Mouse (Mus musculus): Measurements from ENCODE around the gene Npepps. TPM values are rescaled to one million over a fixed set of nuclear protein-coding genes. Genes with fewer than 3 reads are reported as not detected.

Npepps gene
- polyA plus RNA-seq, 1 experiment from 2014 or later = 101 TPM

GRCm38 (mm10) chr11:97182446-97182845 lies 98.0 kb downstream of the Npepps start:
- H3K27me3 ChIP-seq (ENCODE audit: control insufficient read depth, insufficient read depth, low read length) = no peaks in the 10 kb centered on the region
- 92% methylated on average over 3 of the region's 3 CpGs for WGBS
- H3K4me1 ChIP-seq (ENCODE audit: control insufficient read depth, insufficient read depth, low read length) = peaks cover 16% of the 10 kb centered on the region
- H3K9ac ChIP-seq (replicated peaks; ENCODE audit: low read depth, low read length) = no peak overlapping the region
- H3K27ac ChIP-seq (ENCODE audit: low read length) = no peak overlapping the region
- H3K36me3 ChIP-seq (ENCODE audit: control insufficient read depth, insufficient read depth, low read length) = peaks cover 79% of the 10 kb centered on the region
- ATAC-seq (ENCODE audit: insufficient number of reproducible peaks, insufficient read depth, low FRiP score, low read depth) = no peak
- H3K4me2 ChIP-seq (replicated peaks; ENCODE audit: low read depth, low read length) = no peak overlapping the region
- no peaks in the 10 kb centered on the region for H3K9me3 ChIP-seq (ENCODE audit: control insufficient read depth, low read depth, low read length)
- H3K4me3 ChIP-seq (ENCODE audit: low read depth, low read length) = no peak overlapping the region

GRCm38 (mm10) chr11:97181061-97181460 lies 99.4 kb downstream of the Npepps start:
- no peak for ATAC-seq (ENCODE audit: insufficient number of reproducible peaks, insufficient read depth, low FRiP score, low read depth)
- Histone ChIP-seq H3K4me2 (replicated peaks; ENCODE audit: low read depth, low read length) (no peak overlapping the region), H3K36me3 (ENCODE audit: control insufficient read depth, insufficient read depth, low read length) (peaks cover 93% of the 10 kb centered on the region), H3K27ac (ENCODE audit: low read length) (no peak overlapping the region), H3K27me3 (ENCODE audit: control insufficient read depth, insufficient read depth, low read length) (no peaks in the 10 kb centered on the region), H3K4me3 (ENCODE audit: low read depth, low read length) (no peak overlapping the region), H3K4me1 (ENCODE audit: control insufficient read depth, insufficient read depth, low read length) (peaks cover 12% of the 10 kb centered on the region), H3K9ac (replicated peaks; ENCODE audit: low read depth, low read length) (no peak overlapping the region), H3K9me3 (ENCODE audit: control insufficient read depth, low read depth, low read length) (no peaks in the 10 kb centered on the region)
- 85% methylated on average over 5 of the region's 5 CpGs for WGBS

- Histone ChIP-seq H3K36me3 (ENCODE audit: control insufficient read depth, insufficient read depth, low read length) (peaks cover 98% of the 10 kb centered on the region), H3K9ac (replicated peaks; ENCODE audit: low read depth, low read length) (no peak overlapping the region), H3K4me1 (ENCODE audit: control insufficient read depth, insufficient read depth, low read length) (0 out of 2 replicates have a peak, but pooled peaks cover 2% of the 10 kb centered on the region), H3K27me3 (ENCODE audit: control insufficient read depth, insufficient read depth, low read length) (no peaks in the 10 kb centered on the region), H3K9me3 (ENCODE audit: control insufficient read depth, low read depth, low read length) (no peaks in the 10 kb centered on the region), H3K4me2 (replicated peaks; ENCODE audit: low read depth, low read length) (no peak overlapping the region), H3K27ac (ENCODE audit: low read length) (no peak overlapping the region), H3K4me3 (ENCODE audit: low read depth, low read length) (no peak overlapping the region)
- no peak for ATAC-seq (ENCODE audit: insufficient number of reproducible peaks, insufficient read depth, low FRiP score, low read depth)
- WGBS = 96% methylated on average over 2 of the region's 2 CpGs
Observed at GRCm38 (mm10) chr11:97178198-97178597, 102.2 kb downstream of the Npepps start.

- 55% methylated on average over 3 of the region's 3 CpGs for WGBS
- H3K4me2 ChIP-seq (replicated peaks; ENCODE audit: low read depth, low read length) = no peak overlapping the region
- H3K27me3 ChIP-seq (ENCODE audit: control insufficient read depth, insufficient read depth, low read length) = no peaks in the 10 kb centered on the region
- no peak overlapping the region for H3K27ac ChIP-seq (ENCODE audit: low read length)
- no peaks in the 10 kb centered on the region for H3K4me1 ChIP-seq (ENCODE audit: control insufficient read depth, insufficient read depth, low read length)
- H3K36me3 ChIP-seq (ENCODE audit: control insufficient read depth, insufficient read depth, low read length) = peaks cover 99% of the 10 kb centered on the region
- ATAC-seq (ENCODE audit: insufficient number of reproducible peaks, insufficient read depth, low FRiP score, low read depth) = no peak
- no peak overlapping the region for H3K4me3 ChIP-seq (ENCODE audit: low read depth, low read length)
- H3K9me3 ChIP-seq (ENCODE audit: control insufficient read depth, low read depth, low read length) = no peaks in the 10 kb centered on the region
- H3K9ac ChIP-seq (replicated peaks; ENCODE audit: low read depth, low read length) = no peak overlapping the region
Observed at GRCm38 (mm10) chr11:97176851-97177250, 103.6 kb downstream of the Npepps start.

GRCm38 (mm10) chr11:97175499-97175898 lies 104.9 kb downstream of the Npepps start:
- Histone ChIP-seq H3K9ac (replicated peaks; ENCODE audit: low read depth, low read length) (no peak overlapping the region), H3K4me3 (ENCODE audit: low read depth, low read length) (no peak overlapping the region), H3K27me3 (ENCODE audit: control insufficient read depth, insufficient read depth, low read length) (no peaks in the 10 kb centered on the region), H3K27ac (ENCODE audit: low read length) (no peak overlapping the region), H3K9me3 (ENCODE audit: control insufficient read depth, low read depth, low read length) (no peaks in the 10 kb centered on the region), H3K4me1 (ENCODE audit: control insufficient read depth, insufficient read depth, low read length) (no peaks in the 10 kb centered on the region), H3K4me2 (replicated peaks; ENCODE audit: low read depth, low read length) (no peak overlapping the region), H3K36me3 (ENCODE audit: control insufficient read depth, insufficient read depth, low read length) (peaks cover 99% of the 10 kb centered on the region)
- ATAC-seq (ENCODE audit: insufficient number of reproducible peaks, insufficient read depth, low FRiP score, low read depth) = no peak
- 92% methylated on average over 7 of the region's 7 CpGs for WGBS

- no peaks in the 10 kb centered on the region for H3K9me3 ChIP-seq (ENCODE audit: control insufficient read depth, low read depth, low read length)
- no peaks in the 10 kb centered on the region for H3K4me1 ChIP-seq (ENCODE audit: control insufficient read depth, insufficient read depth, low read length)
- H3K9ac ChIP-seq (replicated peaks; ENCODE audit: low read depth, low read length) = no peak overlapping the region
- H3K4me3 ChIP-seq (ENCODE audit: low read depth, low read length) = no peak overlapping the region
- no peaks in the 10 kb centered on the region for H3K27me3 ChIP-seq (ENCODE audit: control insufficient read depth, insufficient read depth, low read length)
- peaks cover 82% of the 10 kb centered on the region for H3K36me3 ChIP-seq (ENCODE audit: control insufficient read depth, insufficient read depth, low read length)
- H3K27ac ChIP-seq (ENCODE audit: low read length) = no peak overlapping the region
- no peak for ATAC-seq (ENCODE audit: insufficient number of reproducible peaks, insufficient read depth, low FRiP score, low read depth)
- WGBS = 77% methylated on average over 6 of the region's 6 CpGs
- no peak overlapping the region for H3K4me2 ChIP-seq (replicated peaks; ENCODE audit: low read depth, low read length)
Observed at GRCm38 (mm10) chr11:97160341-97160740, 120.1 kb downstream of the Npepps start.

GRCm38 (mm10) chr11:97156999-97157398 lies 123.4 kb downstream of the Npepps start:
- H3K36me3 ChIP-seq (ENCODE audit: control insufficient read depth, insufficient read depth, low read length) = peaks cover 49% of the 10 kb centered on the region
- H3K4me3 ChIP-seq (ENCODE audit: low read depth, low read length) = no peak overlapping the region
- H3K9me3 ChIP-seq (ENCODE audit: control insufficient read depth, low read depth, low read length) = no peaks in the 10 kb centered on the region
- no peaks in the 10 kb centered on the region for H3K27me3 ChIP-seq (ENCODE audit: control insufficient read depth, insufficient read depth, low read length)
- peaks cover 9% of the 10 kb centered on the region for H3K4me1 ChIP-seq (ENCODE audit: control insufficient read depth, insufficient read depth, low read length)
- H3K9ac ChIP-seq (replicated peaks; ENCODE audit: low read depth, low read length) = no peak overlapping the region
- ATAC-seq (ENCODE audit: insufficient number of reproducible peaks, insufficient read depth, low FRiP score, low read depth) = no peak
- no peak overlapping the region for H3K4me2 ChIP-seq (replicated peaks; ENCODE audit: low read depth, low read length)
- H3K27ac ChIP-seq (ENCODE audit: low read length) = no peak overlapping the region
- 82% methylated on average over 7 of the region's 7 CpGs for WGBS

Other genes with a start within 250 kb of the Npepps start
- 0.38 TPM in 1 of 2 replicates, not detected in the other for gene Lrrc46, start 239.2 kb downstream of the Npepps start, polyA plus RNA-seq (2014; fragmentation: Nextera tagmentation; extraction: Ambion mirVana)
- 86.7 and 89.2 TPM in 2 replicates for gene Mrpl10, start 239.1 kb downstream of the Npepps start, polyA plus RNA-seq (2014; fragmentation: Nextera tagmentation; extraction: Ambion mirVana)
- gene Osbpl7, start 230.0 kb downstream of the Npepps start, polyA plus RNA-seq (2014; fragmentation: Nextera tagmentation; extraction: Ambion mirVana) = 4.5 and 8.2 TPM in 2 replicates
- gene Tbx21, start 165.3 kb downstream of the Npepps start, polyA plus RNA-seq (2014; fragmentation: Nextera tagmentation; extraction: Ambion mirVana) = 0.20 TPM in 1 of 2 replicates, not detected in the other
- 3.7 TPM in 2 replicates for gene Tbkbp1, start 129.1 kb downstream of the Npepps start, polyA plus RNA-seq (2014; fragmentation: Nextera tagmentation; extraction: Ambion mirVana)
- gene Kpnb1, start 92.8 kb downstream of the Npepps start, polyA plus RNA-seq (2014; fragmentation: Nextera tagmentation; extraction: Ambion mirVana) = 65.1 and 67.7 TPM in 2 replicates
- 42.3 and 43.3 TPM in 2 replicates for gene Mrpl45, start 35.1 kb upstream of the Npepps start, polyA plus RNA-seq (2014; fragmentation: Nextera tagmentation; extraction: Ambion mirVana)
- gene Gpr179, start 71.4 kb upstream of the Npepps start, polyA plus RNA-seq (2014; fragmentation: Nextera tagmentation; extraction: Ambion mirVana) = 0.16 and 0.24 TPM in 2 replicates
- gene Socs7, start 81.9 kb upstream of the Npepps start, polyA plus RNA-seq (2014; fragmentation: Nextera tagmentation; extraction: Ambion mirVana) = 2.8 and 3.0 TPM in 2 replicates
- 6.4 and 6.5 TPM in 2 replicates for gene Arhgap23, start 134.9 kb upstream of the Npepps start, polyA plus RNA-seq (2014; fragmentation: Nextera tagmentation; extraction: Ambion mirVana)
- 0.35 TPM in 1 of 2 replicates, not detected in the other for gene 4933428G20Rik, start 219.7 kb upstream of the Npepps start, polyA plus RNA-seq (2014; fragmentation: Nextera tagmentation; extraction: Ambion mirVana)

All from stomach, embryonic 14.5 days (tissue).